Mouse (Mus musculus): ENCODE measurements around the gene Cdyl.

GRCm38 (mm10) chr13:35647132-35647823 lies 12.4 kb upstream of the Cdyl start:
- TF ChIP-seq CTCF (IDR thresholded peaks at IDR 0.05; ENCODE audit: low read depth, low read length): no peak
- no peak for TF ChIP-seq POLR2A (IDR thresholded peaks at IDR 0.05; ENCODE audit: insufficient read depth, low read length)
- TF ChIP-seq EP300 (IDR thresholded peaks at IDR 0.05; ENCODE audit: insufficient read depth, low read depth, low read length): no peak

Data from ES-Bruce4 (cell line).